Mouse (Mus musculus): ENCODE measurements around the gene Tshz2.

- TF ChIP-seq CTCF (IDR thresholded peaks at IDR 0.05) (no peak), EP300 (IDR thresholded peaks at IDR 0.05) (no peak)
Measured at GRCm38 (mm10) chr2:169871436-169872060, 238.7 kb downstream of the Tshz2 start.

Data from lung, postnatal 0 days (tissue).